ENCODE assay signal across 9 mouse cellular contexts in the genomic region with DNA sequence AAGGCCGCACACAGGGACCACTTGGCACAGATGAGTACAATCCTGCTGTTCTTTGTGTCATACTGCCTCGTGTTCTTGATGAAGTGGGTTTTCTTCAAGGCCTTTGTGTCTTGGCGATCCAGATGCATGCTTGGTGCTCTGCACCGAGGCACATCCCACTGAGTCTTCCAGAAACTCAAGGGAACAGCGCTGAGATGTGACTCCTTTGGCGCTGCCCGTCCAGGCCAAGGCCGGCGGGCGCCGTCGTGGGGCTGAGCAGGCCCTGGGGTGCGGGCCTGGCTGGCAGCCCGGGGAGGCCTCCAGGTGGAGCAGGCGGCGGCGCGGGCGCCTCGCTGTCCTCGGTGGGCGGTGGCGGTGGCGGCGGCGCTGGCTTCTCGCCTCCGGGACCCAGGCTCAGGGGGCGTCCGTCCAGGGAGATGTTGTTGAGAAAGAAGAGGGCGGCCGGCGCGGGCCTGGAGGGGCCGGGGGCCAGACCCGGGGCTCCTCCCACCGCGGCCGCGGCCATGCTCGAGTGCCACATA. TPM values are rescaled to one million over a fixed set of nuclear protein-coding genes. Genes with fewer than 3 reads are reported as not detected.
DNase-seq lines count a peak whose midpoint lies in the region; ATAC-seq and TF ChIP-seq lines count a peak whose summit lies in the region.
"Had no signal": no experiment of that assay in that cellular context is flagged by ENCODE, and none has a peak within 500 bp of the region (broad histone marks: within the 10 kb centered on the region; RNA-seq: fewer than 3 reads in every experiment).

No protein-coding gene starts in this region.

- no peaks in the 10 kb centered on the region for H3K27me3 ChIP-seq in kidney, embryonic 16.5 days (ENCODE audit: insufficient read depth, low read length)
- no peaks in the 10 kb centered on the region for H3K27me3 ChIP-seq in embryonic facial prominence, embryonic 14.5 days (replicated peaks; ENCODE audit: control insufficient read depth, insufficient read depth, low read length)
- no peaks in the 10 kb centered on the region for H3K27me3 ChIP-seq in limb, embryonic 13.5 days
- H3K27me3 ChIP-seq in small intestine, adult 2 months (ENCODE audit: control insufficient read depth, insufficient read depth, low read length): no peaks in the 10 kb centered on the region

- H3K36me3 ChIP-seq in kidney, embryonic 16.5 days (ENCODE audit: insufficient read depth, low read length): no peaks in the 10 kb centered on the region
- H3K36me3 ChIP-seq in embryonic facial prominence, embryonic 14.5 days (ENCODE audit: control insufficient read depth, insufficient read depth, low read length): no peaks in the 10 kb centered on the region
- no peaks in the 10 kb centered on the region for H3K36me3 ChIP-seq in limb, embryonic 13.5 days
- no peaks in the 10 kb centered on the region for H3K36me3 ChIP-seq in small intestine, adult 2 months (ENCODE audit: control insufficient read depth, insufficient read depth, low read length)

- TF ChIP-seq POLR2A in small intestine, adult 2 months (IDR thresholded peaks at IDR 0.05; ENCODE audit: low read depth, low read length): no peak

- no peak for DNase-seq in kidney, postnatal 14 days
- no peak for DNase-seq in embryonic facial prominence, embryonic 14.5 days (ENCODE audit: low spot score)
- no peak for DNase-seq in B cell, adult 2 months
- no peak for DNase-seq in cerebellum, adult 11 months

- no peaks in the 10 kb centered on the region for H3K9me3 ChIP-seq in kidney, embryonic 16.5 days (ENCODE audit: low read length)
- H3K9me3 ChIP-seq in embryonic facial prominence, embryonic 14.5 days (ENCODE audit: control insufficient read depth, low read length): no peaks in the 10 kb centered on the region
- H3K9me3 ChIP-seq in limb, embryonic 13.5 days: no peaks in the 10 kb centered on the region

- ATAC-seq in kidney, embryonic 16.5 days (ENCODE audit: low FRiP score, low TSS enrichment): peak; percentile 69; the same call in 1 of the 2 replicates
- 0 out of 2 replicates have a peak, but pooled peaks have one; percentile 44 for ATAC-seq in embryonic facial prominence, embryonic 14.5 days (ENCODE audit: low read depth)
- no peak for ATAC-seq in limb, embryonic 13.5 days (ENCODE audit: low FRiP score, low read depth)
- no peak for ATAC-seq in activated CD4-positive, CD25-positive, alpha-beta regulatory T cell, adult 4 months

- H3K4me1 ChIP-seq in kidney, embryonic 16.5 days (ENCODE audit: insufficient read depth, low read length): no peaks in the 10 kb centered on the region
- no peaks in the 10 kb centered on the region for H3K4me1 ChIP-seq in embryonic facial prominence, embryonic 14.5 days (ENCODE audit: control insufficient read depth, insufficient read depth, low read length)
- H3K4me1 ChIP-seq in limb, embryonic 13.5 days: no peaks in the 10 kb centered on the region
- no peaks in the 10 kb centered on the region for H3K4me1 ChIP-seq in small intestine, adult 2 months (ENCODE audit: control insufficient read depth, insufficient read depth, insufficient read length, low read length)

- 19% methylated on average over 41 of the region's 41 CpGs for WGBS in kidney, embryonic 16.5 days
- 23% methylated on average over 31 of the region's 41 CpGs for WGBS in embryonic facial prominence, embryonic 14.5 days
- WGBS in limb, embryonic 13.5 days: 26% methylated on average over 37 of the region's 41 CpGs
- 16% methylated on average over 41 of the region's 41 CpGs for WGBS in small intestine, adult 2 months

- TF ChIP-seq CTCF in small intestine, adult 2 months (IDR thresholded peaks at IDR 0.05; ENCODE audit: extremely low read depth, insufficient read length, insufficient replicate concordance, low read depth, low read length): no peak

- H3K4me2 ChIP-seq in kidney, embryonic 16.5 days (replicated peaks; ENCODE audit: low read depth, low read length): peak overlapping the region; percentile 51
- H3K4me2 ChIP-seq in embryonic facial prominence, embryonic 14.5 days (ENCODE audit: low read depth, low read length): peak overlapping the region; percentile 59
- H3K4me2 ChIP-seq in limb, embryonic 13.5 days (replicated peaks): peak overlapping the region; percentile 63

- H3K4me3 ChIP-seq in kidney, embryonic 16.5 days (ENCODE audit: low read length): peak overlapping the region; percentile 37
- peak overlapping the region; percentile 31 for H3K4me3 ChIP-seq in embryonic facial prominence, embryonic 14.5 days (ENCODE audit: low read depth, low read length)
- H3K4me3 ChIP-seq in limb, embryonic 13.5 days: peak overlapping the region; percentile 38
- H3K4me3 ChIP-seq in small intestine, adult 2 months (ENCODE audit: low read depth, low read length): peak overlapping the region; percentile 30

- H3K9ac ChIP-seq in kidney, embryonic 16.5 days (replicated peaks; ENCODE audit: low read length): peak overlapping the region; percentile 64
- peak overlapping the region; percentile 58 for H3K9ac ChIP-seq in embryonic facial prominence, embryonic 14.5 days (ENCODE audit: low read depth, low read length)
- peak overlapping the region; percentile 59 for H3K9ac ChIP-seq in limb, embryonic 13.5 days

- H3K27ac ChIP-seq in kidney, embryonic 16.5 days (ENCODE audit: low read length): no peak overlapping the region
- no peak overlapping the region for H3K27ac ChIP-seq in embryonic facial prominence, embryonic 14.5 days (replicated peaks; ENCODE audit: low read depth, low read length)
- no peak overlapping the region for H3K27ac ChIP-seq in limb, embryonic 13.5 days
- no peak overlapping the region for H3K27ac ChIP-seq in small intestine, adult 2 months (ENCODE audit: insufficient read depth, low read depth, low read length)

RNA-seq across cellular contexts. Expression of a gene that starts 6.1 kb away (rescaled TPM):
- 25.1 and 29.8 TPM in 2 replicates for polyA plus RNA-seq in kidney, embryonic 16.5 days (2015; fragmentation: Nextera tagmentation; extraction: Ambion mirVana)
- polyA plus RNA-seq in embryonic facial prominence, embryonic 14.5 days (2014; fragmentation: Nextera tagmentation; extraction: Ambion mirVana): 15.1 and 18.2 TPM in 2 replicates
- polyA plus RNA-seq in limb, embryonic 13.5 days (2015; fragmentation: Nextera tagmentation; extraction: Ambion mirVana): 22.4 and 23.3 TPM in 2 replicates
- 10.5 and 14.0 TPM in 2 replicates for polyA plus RNA-seq in small intestine, adult 2 months (2012; rRNA removed)
- 10 to 100 TPM in 1 of 2 experiments, 1 to 10 TPM in 1; 8.3 to 10.1 TPM for polyA plus RNA-seq in activated CD4-positive, CD25-positive, alpha-beta regulatory T cell, adult 4 months (2017; shearing (Covaris generic))

RNA-seq across cellular contexts. Expression of a gene that starts 30.4 kb away (rescaled TPM):
- polyA plus RNA-seq in kidney, embryonic 16.5 days (2015; fragmentation: Nextera tagmentation; extraction: Ambion mirVana): not detected in 2 replicates
- not detected in 2 replicates for polyA plus RNA-seq in embryonic facial prominence, embryonic 14.5 days (2014; fragmentation: Nextera tagmentation; extraction: Ambion mirVana)
- polyA plus RNA-seq in limb, embryonic 13.5 days (2015; fragmentation: Nextera tagmentation; extraction: Ambion mirVana): not detected in 2 replicates
- not detected in 2 replicates for polyA plus RNA-seq in small intestine, adult 2 months (2012; rRNA removed)
- polyA plus RNA-seq in activated CD4-positive, CD25-positive, alpha-beta regulatory T cell, adult 4 months (2017; shearing (Covaris generic)): not detected
- polyA plus RNA-seq: gonadal fat pad, adult 2 months had no signal

Comparison
In these comparisons a context has a peak if more than half of its experiments do, and no peak if none do; other contexts are left out.
1. ATAC-seq: peak in kidney, embryonic 16.5 days (single experiment) and embryonic facial prominence, embryonic 14.5 days (single experiment); none in limb, embryonic 13.5 days (single experiment) and activated CD4-positive, CD25-positive, alpha-beta regulatory T cell, adult 4 months (single experiment).
2. Peak in every context shown above with its lines, with median percentiles within 50 percentile points of each other: H3K4me2 ChIP-seq, H3K4me3 ChIP-seq and H3K9ac ChIP-seq.